Mouse (Mus musculus): ENCODE measurements around the gene Eif5a.

DNA sequence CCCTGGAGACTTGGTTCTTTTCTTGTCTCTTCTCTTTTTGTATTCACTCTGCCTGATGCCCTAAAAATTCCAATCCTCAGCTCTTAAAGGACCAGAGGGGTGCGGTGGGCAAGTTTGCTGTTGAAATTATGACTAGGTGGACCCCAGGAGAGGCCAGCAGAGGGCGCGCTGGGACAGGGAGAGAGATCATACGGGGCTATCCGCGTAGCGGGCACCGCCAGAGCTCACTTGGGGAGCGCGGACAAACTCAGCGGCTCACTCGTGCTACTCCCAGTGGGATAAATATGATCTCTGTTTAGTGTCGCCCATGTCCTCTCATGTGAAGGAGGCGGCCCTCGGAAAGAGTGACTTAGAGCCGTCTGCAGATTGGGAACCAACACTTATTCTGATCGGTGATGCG, 12.4 kb upstream of the Eif5a start:
- TF ChIP-seq CTCF (IDR thresholded peaks at IDR 0.05; ENCODE audit: low read depth) = peak; percentile 89
- no peak for TF ChIP-seq EP300 (IDR thresholded peaks at IDR 0.05; ENCODE audit: low read depth)

All from heart, postnatal 0 days (tissue).